Mouse (Mus musculus): ENCODE measurements around the gene D10Jhu81e. TPM values are rescaled to one million over a fixed set of nuclear protein-coding genes. Genes with fewer than 3 reads are reported as not detected.
A peak's percentile ranks its signal among the peaks of the same experiment; 100 is the strongest.
"Not testable (repeated sequence)": the region's sequence is repeated elsewhere in the genome, so short reads cannot be mapped to it uniquely, and the experiment has no call there.

The D10Jhu81e gene
- total and polyA plus RNA-seq, 3 experiments = 50.6 to 57.4 TPM; not detected in 1

DNA sequence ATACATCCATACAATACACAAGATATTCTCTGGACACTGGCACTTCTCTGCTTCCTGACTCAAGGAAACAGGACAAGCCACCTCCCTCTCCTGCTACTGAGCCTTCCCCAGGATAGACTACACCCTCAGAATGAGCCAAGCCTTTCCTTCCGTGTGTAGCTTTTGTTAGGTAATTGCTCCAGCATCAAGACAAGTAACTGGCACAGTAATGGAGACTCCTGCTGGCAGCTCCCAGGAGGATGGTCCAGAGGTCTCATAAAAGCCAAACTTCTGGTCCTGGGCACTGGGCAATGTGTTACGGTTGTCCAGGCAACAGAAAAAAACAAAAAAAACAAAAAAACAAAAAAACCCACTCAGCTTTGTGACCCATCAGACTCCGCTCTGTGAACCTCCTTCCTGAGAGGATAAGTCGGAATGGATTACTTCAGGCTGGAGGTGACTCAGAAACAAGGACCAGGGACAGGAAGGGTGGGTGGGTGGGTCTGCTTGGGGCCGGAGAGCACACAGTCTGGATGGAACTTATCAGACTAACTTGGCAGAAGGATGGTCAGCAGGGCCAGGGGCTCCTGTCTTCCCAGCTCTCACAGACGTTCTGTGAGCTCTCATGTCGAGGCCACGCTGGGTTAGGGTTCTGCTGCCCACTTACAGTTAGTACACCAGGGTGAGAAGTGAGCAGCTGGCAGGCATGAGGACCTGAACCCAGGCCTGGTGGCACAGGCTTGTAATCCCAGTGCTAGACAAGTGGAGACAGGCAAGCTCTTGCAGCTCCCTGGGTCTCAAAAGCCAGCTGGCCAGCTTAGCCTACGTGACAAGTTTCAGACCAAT, 42.3 kb downstream of the D10Jhu81e start (continued):
- TF ChIP-seq ZKSCAN1 (IDR thresholded peaks at IDR 0.05; ENCODE audit: low read depth, low read length) = no peak

DNA sequence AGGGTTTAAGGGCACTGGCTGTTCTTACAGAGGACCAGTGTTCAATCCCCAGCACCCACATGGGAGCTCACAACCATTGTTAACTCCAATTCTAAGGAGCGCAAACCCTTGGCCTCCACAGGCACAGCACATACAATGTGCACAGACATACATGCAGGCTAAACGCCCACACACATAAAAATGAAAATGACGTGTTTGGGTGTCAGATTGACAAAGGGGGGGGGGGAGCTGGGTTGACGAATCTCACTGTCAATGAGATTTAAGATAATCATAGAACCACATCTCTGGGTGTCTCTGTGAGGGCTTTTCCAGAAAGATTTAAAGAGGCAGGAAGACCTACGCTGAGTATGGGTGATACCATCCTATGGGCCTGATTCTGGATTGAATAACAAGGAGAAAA, 43.3 kb downstream of the D10Jhu81e start:
- peaks cover 0 to 2% of the 10 kb centered on the region in 2 experiments; a peak in 2 of 4 replicates for H3K27me3 ChIP-seq (ENCODE audit: control insufficient read depth in 1 of 2, insufficient read depth in 2 of 2, low read length in 2 of 2)
- H3K79me2 ChIP-seq (ENCODE audit: control insufficient read depth, insufficient read depth, low read length, poor library complexity) = no peaks in the 10 kb centered on the region
- DNase-seq (ENCODE audit: low read depth, low spot score) = no peak
- H3K4me1 ChIP-seq (ENCODE audit: control insufficient read depth in 1 of 2, insufficient read depth in 2 of 2, low read length in 2 of 2) = peaks cover 0 to 8% of the 10 kb centered on the region in 2 experiments; a peak in 1 of 4 replicates
- H3K4me3 ChIP-seq (ENCODE audit: control insufficient read depth in 1 of 2, insufficient read depth in 1 of 2, low read depth in 2 of 2, low read length in 2 of 2) = no peak overlapping the region
- H3K27ac ChIP-seq (ENCODE audit: control insufficient read depth, low read depth, low read length) = no peak overlapping the region
- no peak for TF ChIP-seq NRF1 (IDR thresholded peaks at IDR 0.05; ENCODE audit: insufficient read depth, low read depth, low read length, poor library complexity, severe bottlenecking)
- TF ChIP-seq ZKSCAN1 (IDR thresholded peaks at IDR 0.05; ENCODE audit: low read depth, low read length) = no peak
- TF ChIP-seq EP300 (IDR thresholded peaks at IDR 0.05; ENCODE audit: low read depth in 1 of 2, low read length in 2 of 2) = no peak
- TF ChIP-seq TAL1 (IDR thresholded peaks at IDR 0.05; ENCODE audit: low read length) = no peak
- no peak for TF ChIP-seq MAZ (IDR thresholded peaks at IDR 0.05; ENCODE audit: low read depth, low read length)
- TF ChIP-seq ETS1 (IDR thresholded peaks at IDR 0.05; ENCODE audit: low read depth, low read length) = no peak
- TF ChIP-seq ZMIZ1 (IDR thresholded peaks at IDR 0.05; ENCODE audit: low read depth, low read length) = no peak
- no peaks in the 10 kb centered on the region for H3K9me3 ChIP-seq (replicated peaks; ENCODE audit: insufficient read depth, low read length)
- no peaks in the 10 kb centered on the region for H3K36me3 ChIP-seq (ENCODE audit: control insufficient read depth in 1 of 2, insufficient read depth in 2 of 2, low read length in 2 of 2)
- no peak overlapping the region for H3K9ac ChIP-seq (ENCODE audit: control insufficient read depth, low read depth, low read length, poor library complexity, severe bottlenecking)

DNA sequence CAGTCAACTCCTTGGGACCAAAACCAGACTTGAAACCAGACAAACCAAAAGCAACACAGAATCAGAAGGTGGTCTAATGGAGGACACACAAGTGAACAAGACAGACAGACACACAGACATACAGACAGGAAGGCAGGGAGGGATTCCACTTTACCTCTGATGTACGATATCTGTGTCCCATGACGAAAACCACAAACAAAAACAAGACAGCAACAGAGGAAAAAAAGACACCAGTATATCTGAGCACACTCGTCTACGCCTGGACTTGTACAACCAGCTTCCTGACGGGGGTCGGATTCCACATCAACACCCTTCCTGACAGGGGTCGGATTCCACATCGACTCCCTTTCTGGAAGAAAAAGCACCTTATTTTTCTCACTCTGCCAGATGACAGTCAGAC, 44.5 kb downstream of the D10Jhu81e start:
- H3K4me1 ChIP-seq (ENCODE audit: control insufficient read depth in 1 of 2, insufficient read depth in 2 of 2, low read length in 2 of 2); DNase-seq (ENCODE audit: low read depth, low spot score); H3K9ac ChIP-seq (ENCODE audit: control insufficient read depth, low read depth, low read length, poor library complexity, severe bottlenecking); H3K27me3 ChIP-seq (ENCODE audit: control insufficient read depth in 1 of 2, insufficient read depth in 2 of 2, low read length in 2 of 2); H3K27ac ChIP-seq (ENCODE audit: control insufficient read depth, low read depth, low read length); H3K9me3 ChIP-seq (replicated peaks; ENCODE audit: insufficient read depth, low read length); H3K79me2 ChIP-seq (ENCODE audit: control insufficient read depth, insufficient read depth, low read length, poor library complexity); H3K36me3 ChIP-seq (ENCODE audit: control insufficient read depth in 1 of 2, insufficient read depth in 2 of 2, low read length in 2 of 2); H3K4me3 ChIP-seq (ENCODE audit: control insufficient read depth in 1 of 2, insufficient read depth in 1 of 2, low read depth in 2 of 2, low read length in 2 of 2): not testable (repeated sequence)

DNA sequence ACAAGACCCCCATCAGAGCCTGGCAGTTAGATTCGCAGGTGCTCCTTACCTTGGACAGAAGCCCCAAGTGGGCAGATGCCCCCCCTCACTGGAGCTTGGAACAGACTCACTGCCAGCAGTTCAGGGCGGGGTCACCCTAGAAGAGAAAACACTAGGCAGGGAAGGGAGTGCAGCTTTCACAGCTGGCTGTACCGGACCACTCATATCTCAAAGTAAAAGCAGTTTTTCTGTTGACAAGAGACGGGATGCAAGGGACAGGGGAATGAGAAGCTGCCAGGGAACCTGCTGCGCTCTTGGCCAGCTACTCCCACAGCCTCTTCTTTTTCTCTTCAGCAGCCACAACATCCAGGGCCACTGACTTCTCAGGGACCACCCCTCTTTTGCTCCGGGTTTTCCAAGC, 45.4 kb downstream of the D10Jhu81e start:
- not testable (repeated sequence) for H3K4me1 ChIP-seq (ENCODE audit: control insufficient read depth in 1 of 2, insufficient read depth in 2 of 2, low read length in 2 of 2)
- DNase-seq (ENCODE audit: low read depth, low spot score) = peak; percentile 12

More for the DNA sequence above, 45.4 kb downstream of the D10Jhu81e start:
- not testable (repeated sequence) for H3K4me3 ChIP-seq (ENCODE audit: control insufficient read depth in 1 of 2, insufficient read depth in 1 of 2, low read depth in 2 of 2, low read length in 2 of 2); H3K27ac ChIP-seq (ENCODE audit: control insufficient read depth, low read depth, low read length); H3K36me3 ChIP-seq (ENCODE audit: control insufficient read depth in 1 of 2, insufficient read depth in 2 of 2, low read length in 2 of 2); H3K27me3 ChIP-seq (ENCODE audit: control insufficient read depth in 1 of 2, insufficient read depth in 2 of 2, low read length in 2 of 2); H3K9me3 ChIP-seq (replicated peaks; ENCODE audit: insufficient read depth, low read length); H3K79me2 ChIP-seq (ENCODE audit: control insufficient read depth, insufficient read depth, low read length, poor library complexity); H3K9ac ChIP-seq (ENCODE audit: control insufficient read depth, low read depth, low read length, poor library complexity, severe bottlenecking)
